Mouse (Mus musculus) limb, embryonic 13.5 days (tissue): ENCODE measurements around the gene Arhgap21. TPM values are rescaled to one million over a fixed set of nuclear protein-coding genes. Genes with fewer than 3 reads are reported as not detected.

Source experiments
- ATAC-seq: fragments of 200-750 bp; cut with Nextera tagmentation; 2 replicates; pipeline ENCODE4 v1.8.0; 2017; ENCODE audit warnings: low read depth, moderate number of reproducible peaks, moderate TSS enrichment; ENCODE audit not compliant: low FRiP score
- H3K27ac ChIP-seq: fragments of 300-500 bp; sonication (generic); 2 replicates; pipeline ENCODE4 v1.5.1; 2015; ENCODE audit warnings: inconsistent platforms, mild to moderate bottlenecking, moderate library complexity
- H3K27me3 ChIP-seq: fragments of 300-500 bp; sonication (generic); 2 replicates; pipeline ENCODE4 v1.6.1; 2015; ENCODE audit warnings: mild to moderate bottlenecking, inconsistent platforms
- H3K36me3 ChIP-seq: fragments of 300-500 bp; sonication (generic); 2 replicates; pipeline ENCODE4 v1.6.1; 2015; ENCODE audit warnings: inconsistent platforms, mild to moderate bottlenecking, moderate library complexity
- H3K4me1 ChIP-seq: fragments of 300-500 bp; sonication (generic); 2 replicates; pipeline ENCODE4 v1.6.1; 2015; ENCODE audit warnings: inconsistent platforms
- H3K4me2 ChIP-seq: fragments of 300-500 bp; sonication (generic); replicated peaks from 2 replicates; pipeline ENCODE4 v1.6.1; 2015; ENCODE audit warnings: inconsistent platforms, mild to moderate bottlenecking, moderate library complexity
- H3K4me3 ChIP-seq: fragments of 300-500 bp; sonication (generic); 2 replicates; pipeline ENCODE4 v1.5.1; 2015; ENCODE audit warnings: moderate library complexity, mild to moderate bottlenecking, inconsistent platforms
- H3K9ac ChIP-seq: fragments of 300-500 bp; sonication (generic); 2 replicates; pipeline ENCODE4 v1.6.1; 2015; ENCODE audit warnings: mild to moderate bottlenecking, inconsistent platforms
- H3K9me3 ChIP-seq: fragments of 300-500 bp; sonication (generic); 2 replicates; pipeline ENCODE4 v1.6.1; 2016; ENCODE audit warnings: inconsistent platforms
- WGBS: fragments of 180-500 bp; shearing (Covaris S2); methylation state at CpG from one replicate; pipeline ENCODE4 v1.1.7; 2015; 5-methylcytosine and 5-hydroxymethylcytosine counted together
- polyA plus RNA-seq: library from polyadenylated mRNA; unstranded; fragments of >200 nt; fragmentation: Nextera tagmentation; extraction: Ambion mirVana; gene quantifications from 2 replicates; pipeline ENCODE4 v1.2.1, GENCODE M21; 2015

The Arhgap21 gene
- polyA plus RNA-seq, 1 experiment from 2014 or later, result 11.1 TPM

DNA sequence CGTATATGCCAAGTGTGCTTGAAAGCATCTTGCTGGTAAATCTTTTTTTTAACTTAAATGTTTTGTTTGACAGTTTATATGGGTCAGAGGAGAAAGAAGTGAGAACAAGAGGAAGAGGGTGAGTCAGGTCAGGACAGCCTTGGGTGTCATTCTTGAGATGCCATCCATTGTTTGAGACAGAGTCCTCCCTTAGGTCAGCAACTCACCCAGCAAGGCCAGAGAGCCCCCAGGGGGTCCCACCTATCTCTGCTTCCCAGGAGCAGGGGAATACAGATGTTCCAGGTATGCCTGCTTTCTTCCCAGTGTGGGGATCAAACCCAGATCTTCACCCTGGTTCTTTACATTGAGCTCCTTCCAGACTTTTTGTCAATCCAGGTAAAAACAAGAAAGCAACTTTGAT lies 43.7 kb downstream of the Arhgap21 start:
- no peak for ATAC-seq
- H3K9ac ChIP-seq, result no peak overlapping the region
- WGBS, result 72% methylated on average over 1 of the region's 1 CpGs
- no peaks in the 10 kb centered on the region for H3K27me3 ChIP-seq
- no peaks in the 10 kb centered on the region for H3K4me1 ChIP-seq
- H3K9me3 ChIP-seq, result no peaks in the 10 kb centered on the region
- no peak overlapping the region for H3K4me3 ChIP-seq
- no peak overlapping the region for H3K27ac ChIP-seq
- H3K36me3 ChIP-seq, result no peaks in the 10 kb centered on the region
- no peak overlapping the region for H3K4me2 ChIP-seq

DNA sequence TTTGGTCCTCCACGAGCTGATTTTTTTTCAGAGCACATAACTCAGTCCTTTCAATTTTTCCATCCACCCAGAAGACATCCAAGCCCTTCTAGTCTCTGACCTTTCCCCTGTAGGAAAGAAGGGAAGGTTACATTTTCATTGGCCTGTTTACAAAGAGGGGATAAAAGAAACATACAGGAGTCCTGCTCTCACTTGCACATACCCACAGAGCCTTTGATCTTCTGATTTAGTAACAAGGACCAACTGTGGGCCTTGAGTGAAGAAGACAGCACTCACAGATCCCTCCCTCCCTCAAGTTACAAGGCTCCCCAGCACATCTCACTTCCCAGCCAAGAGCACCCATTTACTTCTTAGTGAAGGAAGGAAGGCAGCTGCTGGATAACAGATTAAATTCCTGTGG lies 46.3 kb downstream of the Arhgap21 start:
- Histone ChIP-seq H3K4me1 (no peaks in the 10 kb centered on the region), H3K9ac (no peak overlapping the region), H3K9me3 (no peaks in the 10 kb centered on the region), H3K36me3 (no peaks in the 10 kb centered on the region), H3K4me2 (no peak overlapping the region), H3K27ac (no peak overlapping the region), H3K4me3 (no peak overlapping the region), H3K27me3 (no peaks in the 10 kb centered on the region)
- ATAC-seq, result no peak
- WGBS, result 14% methylated on average over 1 of the region's 1 CpGs

DNA sequence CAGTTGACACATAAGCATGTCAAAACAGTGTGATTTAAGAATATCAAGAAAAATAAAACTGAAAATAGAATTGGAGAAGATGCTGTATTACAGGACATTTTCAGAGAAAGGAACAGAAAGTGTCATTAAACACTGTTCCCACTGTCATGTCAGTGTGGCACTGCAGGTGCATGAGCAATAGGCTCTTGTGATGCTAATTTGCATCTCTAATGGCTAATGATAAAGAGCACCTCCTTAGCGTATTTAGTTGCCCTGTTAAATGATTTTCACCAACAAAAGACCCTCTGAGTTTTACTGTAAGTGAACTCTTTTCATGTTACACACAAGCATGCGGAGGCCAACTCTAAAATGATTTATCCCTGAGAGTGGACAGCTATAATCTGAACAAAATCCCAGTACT lies 47.1 kb downstream of the Arhgap21 start:
- H3K27ac ChIP-seq, result no peak overlapping the region
- H3K27me3 ChIP-seq, result no peaks in the 10 kb centered on the region
- ATAC-seq, result no peak
- no peaks in the 10 kb centered on the region for H3K4me1 ChIP-seq
- H3K9ac ChIP-seq, result no peak overlapping the region
- WGBS, result 81% methylated on average over 2 of the region's 2 CpGs
- H3K36me3 ChIP-seq, result no peaks in the 10 kb centered on the region
- no peak overlapping the region for H3K4me3 ChIP-seq
- no peaks in the 10 kb centered on the region for H3K9me3 ChIP-seq
- no peak overlapping the region for H3K4me2 ChIP-seq

DNA sequence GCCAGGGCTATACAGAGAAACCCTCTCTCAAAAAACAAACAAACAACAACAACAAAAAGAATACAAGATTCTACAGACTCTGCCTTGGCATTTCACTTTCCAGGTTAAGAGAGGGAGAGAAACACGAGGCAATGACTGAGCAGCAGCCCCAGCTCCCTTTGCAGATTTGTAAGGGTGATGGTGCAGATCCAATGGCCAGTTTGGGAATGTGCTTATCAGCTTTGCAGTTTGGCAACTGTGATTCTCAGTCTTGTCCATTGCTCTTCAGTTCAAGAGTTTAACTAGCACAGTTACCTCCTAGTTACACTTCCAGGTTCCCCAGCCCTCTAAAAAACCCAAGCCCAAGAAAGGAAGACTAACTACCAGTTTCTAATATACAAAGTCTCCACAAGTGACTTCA lies 47.7 kb downstream of the Arhgap21 start:
- Histone ChIP-seq H3K4me2 (no peak overlapping the region), H3K4me3 (no peak overlapping the region), H3K27me3 (no peaks in the 10 kb centered on the region), H3K27ac (no peak overlapping the region), H3K36me3 (no peaks in the 10 kb centered on the region), H3K4me1 (no peaks in the 10 kb centered on the region), H3K9me3 (no peaks in the 10 kb centered on the region), H3K9ac (no peak overlapping the region)
- WGBS, result 78% methylated on average over 1 of the region's 1 CpGs
- no peak for ATAC-seq

DNA sequence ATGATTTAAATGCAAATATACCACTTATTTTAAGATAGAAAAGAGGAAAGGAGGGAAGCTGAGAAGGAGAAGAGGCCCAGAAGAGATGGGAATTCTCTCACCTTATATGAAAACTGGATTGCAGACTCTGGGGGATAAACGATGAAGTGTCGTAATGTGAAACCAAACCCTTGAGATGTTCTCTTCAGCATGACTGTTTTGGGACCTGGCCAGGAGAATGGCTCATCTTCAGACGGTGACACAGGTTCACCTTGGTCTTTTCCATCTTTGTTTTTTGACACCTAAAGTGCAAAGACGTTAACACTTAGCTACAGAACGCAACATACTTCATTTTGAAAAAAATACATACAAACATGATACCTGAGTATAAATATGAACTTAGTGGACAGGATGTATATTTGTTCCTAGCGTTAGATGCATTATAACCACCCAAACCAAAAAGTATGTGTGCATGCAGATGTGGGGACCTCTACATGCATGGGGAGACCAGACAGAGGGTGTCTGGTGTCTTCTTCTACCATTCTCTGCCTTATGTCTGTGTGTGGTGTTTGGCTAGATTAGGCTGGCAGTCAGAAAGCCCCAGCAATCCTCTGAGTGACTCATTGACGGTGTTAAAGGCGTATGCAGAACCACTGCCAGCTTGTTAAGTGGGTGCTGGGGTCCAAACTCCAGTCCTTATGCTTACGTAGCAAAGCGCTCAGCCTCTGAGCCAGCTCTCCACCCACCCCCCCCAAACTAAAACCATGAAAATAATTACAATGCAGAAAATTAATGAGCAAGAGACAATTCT lies 54.0 kb downstream of the Arhgap21 start:
- peaks cover 10% of the 10 kb centered on the region for H3K36me3 ChIP-seq
- no peak overlapping the region for H3K27ac ChIP-seq
- H3K9me3 ChIP-seq, result no peaks in the 10 kb centered on the region
- H3K27me3 ChIP-seq, result no peaks in the 10 kb centered on the region
- WGBS, result 86% methylated on average over 10 of the region's 10 CpGs
- H3K4me3 ChIP-seq, result no peak overlapping the region
- no peaks in the 10 kb centered on the region for H3K4me1 ChIP-seq
- no peak overlapping the region for H3K4me2 ChIP-seq
- H3K9ac ChIP-seq, result no peak overlapping the region
- no peak for ATAC-seq

DNA sequence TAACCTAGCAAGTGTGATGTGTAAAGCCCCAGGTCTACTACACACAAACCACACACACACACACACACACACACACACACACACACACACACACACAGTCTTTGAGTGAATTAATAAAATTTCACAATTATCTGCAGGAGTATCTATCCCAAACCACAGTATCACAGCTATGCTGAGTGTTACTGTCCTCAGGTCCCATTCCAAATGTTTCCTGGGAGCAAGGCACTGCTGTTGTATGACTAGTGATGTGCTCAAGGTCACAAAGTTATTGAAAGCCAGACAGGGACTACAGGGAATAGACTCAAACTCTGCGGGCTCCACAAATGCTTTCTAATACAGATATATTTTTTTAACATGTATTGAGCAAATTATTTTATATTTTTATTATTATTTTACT lies 55.7 kb downstream of the Arhgap21 start:
- WGBS, result 95% methylated on average over 1 of the region's 1 CpGs
- Histone ChIP-seq H3K27me3 (no peaks in the 10 kb centered on the region), H3K9me3 (no peaks in the 10 kb centered on the region), H3K9ac (no peak overlapping the region), H3K27ac (no peak overlapping the region), H3K4me2 (no peak overlapping the region), H3K36me3 (peaks cover 10% of the 10 kb centered on the region), H3K4me1 (no peaks in the 10 kb centered on the region), H3K4me3 (no peak overlapping the region)
- ATAC-seq, result no peak

DNA sequence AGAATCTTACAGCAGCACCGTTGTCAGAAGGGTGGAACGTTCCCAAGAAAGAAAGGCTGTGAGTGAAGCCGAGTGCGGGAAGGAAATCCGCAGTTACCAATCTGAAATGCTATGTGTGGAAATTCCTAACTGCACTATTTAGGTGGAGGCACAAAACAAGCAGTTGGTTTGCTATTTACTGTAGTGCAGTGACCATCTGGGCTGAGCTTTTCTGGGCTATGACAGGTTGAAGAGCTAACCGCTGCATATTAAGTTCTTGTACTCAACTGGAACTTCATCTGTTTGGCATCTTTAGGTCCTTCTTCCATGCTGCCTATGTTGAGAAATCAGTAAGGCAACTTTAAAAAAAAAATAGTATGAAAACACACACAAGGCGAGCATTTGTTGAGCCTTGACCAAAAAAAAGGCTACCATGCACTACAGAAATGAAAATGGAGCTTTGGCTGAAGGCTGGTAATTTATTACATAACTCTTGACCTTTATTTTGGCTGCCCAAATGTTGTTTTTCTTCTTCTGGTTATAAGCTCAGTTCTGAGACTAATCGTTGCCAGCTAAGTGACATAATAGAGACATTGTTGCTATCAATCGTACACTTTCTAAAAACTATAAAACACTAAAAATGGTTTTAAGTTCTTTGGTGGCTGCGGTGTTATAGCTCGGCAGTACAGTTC lies 56.2 kb downstream of the Arhgap21 start:
- no peak overlapping the region for H3K27ac ChIP-seq
- H3K36me3 ChIP-seq, result peaks cover 10% of the 10 kb centered on the region
- no peak overlapping the region for H3K4me2 ChIP-seq
- 78% methylated on average over 11 of the region's 11 CpGs for WGBS
- no peak overlapping the region for H3K9ac ChIP-seq
- H3K4me3 ChIP-seq, result no peak overlapping the region
- H3K27me3 ChIP-seq, result no peaks in the 10 kb centered on the region
- no peaks in the 10 kb centered on the region for H3K9me3 ChIP-seq
- no peak for ATAC-seq
- H3K4me1 ChIP-seq, result no peaks in the 10 kb centered on the region

DNA sequence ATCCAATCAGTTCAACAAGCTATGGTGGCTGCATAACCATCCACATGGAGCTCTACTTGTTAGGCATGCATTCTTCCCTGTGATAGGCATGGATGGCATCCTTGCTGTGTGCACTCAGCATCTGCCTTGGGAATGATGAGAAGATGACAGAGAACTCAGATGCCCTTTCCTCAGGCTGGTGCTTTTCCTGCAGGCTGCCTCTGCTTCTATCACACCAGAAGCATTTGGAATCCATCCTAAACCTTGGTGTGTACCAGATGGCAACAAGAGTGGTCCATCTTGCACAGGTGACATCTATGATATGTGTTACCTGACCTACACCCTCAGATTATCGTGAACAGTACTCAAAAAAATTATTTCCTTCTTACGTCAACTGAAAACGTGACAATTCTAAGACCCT lies 58.2 kb downstream of the Arhgap21 start:
- Histone ChIP-seq H3K9ac (no peak overlapping the region), H3K9me3 (no peaks in the 10 kb centered on the region), H3K4me3 (no peak overlapping the region), H3K36me3 (peaks cover 10% of the 10 kb centered on the region), H3K4me2 (no peak overlapping the region), H3K27me3 (no peaks in the 10 kb centered on the region), H3K4me1 (no peaks in the 10 kb centered on the region), H3K27ac (no peak overlapping the region)
- no peak for ATAC-seq
- 91% methylated on average over 3 of the region's 3 CpGs for WGBS

DNA sequence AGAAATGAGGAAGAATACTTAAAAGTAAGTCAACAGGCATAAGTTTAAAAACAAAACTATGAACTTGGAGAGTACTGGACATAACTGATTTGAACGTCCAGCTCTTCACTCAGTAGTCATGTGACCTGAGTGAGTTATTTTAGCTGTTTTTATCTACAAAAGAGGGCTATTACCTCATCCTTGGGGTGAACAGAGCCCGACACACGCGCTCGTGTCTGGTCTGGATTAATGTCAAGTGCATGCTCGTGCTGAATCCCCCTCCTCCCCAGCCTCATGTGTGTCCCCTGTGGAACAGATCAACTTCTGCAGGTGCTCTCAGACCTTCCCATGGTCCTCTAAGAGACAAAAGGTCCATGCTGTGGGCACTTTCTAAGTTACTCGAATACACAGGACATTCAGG lies 59.3 kb downstream of the Arhgap21 start:
- WGBS, result 72% methylated on average over 7 of the region's 7 CpGs
- Histone ChIP-seq H3K9ac (no peak overlapping the region), H3K27me3 (no peaks in the 10 kb centered on the region), H3K4me2 (no peak overlapping the region), H3K9me3 (no peaks in the 10 kb centered on the region), H3K36me3 (peaks cover 10% of the 10 kb centered on the region), H3K4me3 (no peak overlapping the region), H3K27ac (no peak overlapping the region), H3K4me1 (no peaks in the 10 kb centered on the region)
- ATAC-seq, result no peak

DNA sequence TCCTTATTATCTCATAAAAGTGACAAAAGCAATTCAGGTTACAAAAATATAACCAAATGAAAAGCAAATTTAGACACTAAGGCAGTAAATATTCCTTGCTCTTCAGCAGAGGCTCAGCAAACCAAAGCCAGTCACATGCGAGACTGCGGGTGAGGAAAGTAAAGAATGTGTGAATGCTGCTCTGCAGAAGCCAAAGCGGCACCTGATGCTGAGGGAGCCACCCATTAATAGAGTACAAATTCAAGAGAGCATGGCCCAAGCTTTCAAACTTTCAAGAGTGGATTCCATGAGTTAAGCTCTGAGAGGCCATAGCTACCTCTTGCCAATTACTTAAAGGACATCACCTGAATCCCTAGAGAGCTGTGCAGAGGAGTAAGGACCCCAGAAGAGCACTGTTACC lies 61.4 kb downstream of the Arhgap21 start:
- Histone ChIP-seq H3K9ac (no peak overlapping the region), H3K4me1 (no peaks in the 10 kb centered on the region), H3K4me3 (no peak overlapping the region), H3K27ac (no peak overlapping the region), H3K4me2 (no peak overlapping the region), H3K27me3 (no peaks in the 10 kb centered on the region), H3K36me3 (peaks cover 8% of the 10 kb centered on the region), H3K9me3 (no peaks in the 10 kb centered on the region)
- WGBS, result 81% methylated on average over 3 of the region's 3 CpGs
- ATAC-seq, result no peak

DNA sequence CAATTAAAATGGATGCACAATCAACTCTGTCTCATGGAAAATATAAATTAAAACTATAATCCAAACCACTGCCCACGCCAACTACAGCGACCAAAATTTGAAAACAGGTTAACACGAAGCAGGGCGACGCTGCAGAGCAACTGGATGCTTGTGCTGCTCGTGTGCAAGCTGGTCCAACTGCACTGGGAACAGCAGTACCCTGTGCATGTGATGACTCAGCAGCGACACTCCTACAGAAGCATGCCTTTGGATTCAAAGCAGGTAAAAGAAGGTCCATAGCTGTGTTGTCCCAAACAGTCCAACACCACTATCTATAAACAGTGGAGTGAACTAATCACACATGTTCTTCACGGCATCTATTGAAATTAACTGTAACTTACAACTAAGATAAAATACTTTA lies 63.3 kb downstream of the Arhgap21 start:
- H3K27ac ChIP-seq, result no peak overlapping the region
- H3K27me3 ChIP-seq, result no peaks in the 10 kb centered on the region
- WGBS, result 96% methylated on average over 8 of the region's 8 CpGs
- no peaks in the 10 kb centered on the region for H3K4me1 ChIP-seq
- 0 out of 2 replicates have a peak, but pooled peaks cover 2% of the 10 kb centered on the region for H3K36me3 ChIP-seq
- H3K4me3 ChIP-seq, result no peak overlapping the region
- no peak for ATAC-seq
- H3K9ac ChIP-seq, result no peak overlapping the region
- no peak overlapping the region for H3K4me2 ChIP-seq
- H3K9me3 ChIP-seq, result no peaks in the 10 kb centered on the region

DNA sequence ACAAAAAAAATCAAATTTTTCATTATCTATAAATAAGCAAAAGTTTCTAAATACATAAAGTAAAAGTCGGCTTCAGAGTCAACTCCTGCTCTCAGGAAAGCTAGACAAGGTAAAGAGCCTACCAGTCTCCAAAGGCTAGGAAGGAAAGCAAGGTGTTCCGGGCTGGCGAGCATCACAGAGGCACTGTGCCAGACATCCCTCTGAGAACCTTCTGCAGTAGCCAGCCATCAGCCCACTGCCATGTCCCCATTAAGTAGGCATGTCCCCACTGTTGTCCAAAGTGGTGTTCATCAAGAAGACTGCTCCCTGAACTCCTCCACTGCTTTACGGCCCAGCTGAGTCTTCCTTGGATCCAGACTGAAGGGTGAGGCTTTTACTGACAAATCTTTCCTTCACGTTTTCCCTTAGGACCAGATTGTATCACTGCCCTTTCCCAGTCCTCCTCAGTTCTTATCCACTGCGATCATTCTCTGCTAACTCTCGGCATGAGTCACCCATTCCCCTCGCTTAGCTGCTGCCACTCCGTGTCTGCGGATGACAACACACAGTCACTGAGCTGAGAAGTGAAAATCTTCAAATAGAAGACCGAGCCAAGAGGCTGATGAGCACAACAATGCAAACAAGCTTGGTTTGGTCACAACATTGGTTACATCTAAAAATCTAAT lies 65.6 kb downstream of the Arhgap21 start:
- H3K4me1 ChIP-seq, result no peaks in the 10 kb centered on the region
- H3K9me3 ChIP-seq, result no peaks in the 10 kb centered on the region
- H3K27me3 ChIP-seq, result no peaks in the 10 kb centered on the region
- WGBS, result 93% methylated on average over 11 of the region's 11 CpGs
- no peak overlapping the region for H3K4me3 ChIP-seq
- H3K36me3 ChIP-seq, result no peaks in the 10 kb centered on the region
- H3K27ac ChIP-seq, result no peak overlapping the region
- no peak overlapping the region for H3K9ac ChIP-seq
- no peak for ATAC-seq
- no peak overlapping the region for H3K4me2 ChIP-seq
